Mouse (Mus musculus) liver, adult 2 months (tissue): ENCODE measurements around the gene Blnk.

Source experiments
- CTCF ChIP-seq: fragments of 200-500 bp; IDR thresholded peaks from 2 replicates; pipeline ENCODE4 v1.5.1; 2011; ENCODE audit warnings: low read depth, low read length, control low read depth
- POLR2A ChIP-seq: fragments of 200-500 bp; IDR thresholded peaks from 2 replicates; pipeline ENCODE4 v1.6.1; 2011; ENCODE audit warnings: low read length, control low read depth; ENCODE audit not compliant: insufficient read depth; ENCODE audit errors: extremely low read depth

- no peak for TF ChIP-seq CTCF
- TF ChIP-seq POLR2A, result no peak
Observed at GRCm38 (mm10) chr19:40992096-40992495, 2.2 kb downstream of the Blnk start.
